Comparison of ENCODE assay signal across 27 mouse cellular contexts in genomic region chr4:104824381-104825077, GRCm38 (mm10). TPM values are rescaled to one million over a fixed set of nuclear protein-coding genes. Genes with fewer than 3 reads are reported as not detected.
DNase-seq lines count a peak whose midpoint lies in the region; ATAC-seq and TF ChIP-seq lines count a peak whose summit lies in the region.
"Had no signal": no experiment of that assay in that cellular context is flagged by ENCODE, and none has a peak within 500 bp of the region (broad histone marks: within the 10 kb centered on the region; RNA-seq: fewer than 3 reads in every experiment).

No protein-coding gene starts in this region.

- peaks cover 7% of the 10 kb centered on the region; the same call in 1 of the 2 replicates for H3K4me1 ChIP-seq in heart, embryonic 10.5 days
- H3K4me1 ChIP-seq in heart, embryonic 11.5 days (ENCODE audit: control insufficient read depth, insufficient read depth, low read length) = no peaks in the 10 kb centered on the region
- H3K4me1 ChIP-seq in liver, postnatal 0 days (ENCODE audit: insufficient read depth) = peaks cover 10% of the 10 kb centered on the region; the same call in 1 of the 2 replicates
- no peaks in the 10 kb centered on the region for H3K4me1 ChIP-seq in liver, embryonic 12.5 days
- H3K4me1 ChIP-seq in thymus, adult 2 months (replicated peaks; ENCODE audit: control insufficient read depth, insufficient read depth, low read length) = no peaks in the 10 kb centered on the region
- H3K4me1 ChIP-seq: embryonic facial prominence, embryonic 12.5 days; forebrain, embryonic 12.5 days; stomach, embryonic 15.5 days had no signal

- TF ChIP-seq POLR2A in thymus, adult 2 months (IDR thresholded peaks at IDR 0.05; ENCODE audit: control insufficient read depth, extremely low read depth, insufficient read depth, low read length, poor library complexity) = no peak

- no peaks in the 10 kb centered on the region for H3K9me3 ChIP-seq in heart, embryonic 10.5 days
- H3K9me3 ChIP-seq in heart, embryonic 11.5 days (replicated peaks; ENCODE audit: control insufficient read depth, low read length) = no peaks in the 10 kb centered on the region
- no peaks in the 10 kb centered on the region for H3K9me3 ChIP-seq in liver, postnatal 0 days (ENCODE audit: low read length)
- H3K9me3 ChIP-seq in liver, embryonic 12.5 days (replicated peaks) = no peaks in the 10 kb centered on the region
- H3K9me3 ChIP-seq: embryonic facial prominence, embryonic 12.5 days; forebrain, embryonic 12.5 days; heart, embryonic 13.5 days; midbrain, embryonic 10.5 days; stomach, embryonic 15.5 days had no signal

- H3K36me3 ChIP-seq in heart, embryonic 10.5 days = no peaks in the 10 kb centered on the region
- no peaks in the 10 kb centered on the region for H3K36me3 ChIP-seq in heart, embryonic 11.5 days (ENCODE audit: control insufficient read depth, insufficient read depth, low read length)
- peaks cover 11% of the 10 kb centered on the region for H3K36me3 ChIP-seq in liver, postnatal 0 days (replicated peaks; ENCODE audit: insufficient read depth, low read length)
- 0 out of 2 replicates have a peak, but pooled peaks cover 4% of the 10 kb centered on the region for H3K36me3 ChIP-seq in liver, embryonic 12.5 days
- no peaks in the 10 kb centered on the region for H3K36me3 ChIP-seq in thymus, adult 2 months (ENCODE audit: control insufficient read depth, insufficient read depth, low read length)
- H3K36me3 ChIP-seq: embryonic facial prominence, embryonic 12.5 days; forebrain, embryonic 12.5 days; heart, embryonic 13.5 days; midbrain, embryonic 10.5 days; stomach, embryonic 15.5 days had no signal

- H3K27me3 ChIP-seq in heart, embryonic 10.5 days (ENCODE audit: insufficient read depth, poor library complexity, severe bottlenecking) = no peaks in the 10 kb centered on the region; the same call in 1 of the 2 replicates
- no peaks in the 10 kb centered on the region for H3K27me3 ChIP-seq in heart, embryonic 11.5 days (ENCODE audit: control insufficient read depth, insufficient read depth, low read length)
- no peaks in the 10 kb centered on the region for H3K27me3 ChIP-seq in liver, postnatal 0 days (ENCODE audit: insufficient read depth, low read length)
- no peaks in the 10 kb centered on the region for H3K27me3 ChIP-seq in liver, embryonic 12.5 days (replicated peaks)
- no peaks in the 10 kb centered on the region for H3K27me3 ChIP-seq in thymus, adult 2 months (ENCODE audit: control insufficient read depth, insufficient read depth, low read length)
- H3K27me3 ChIP-seq: embryonic facial prominence, embryonic 12.5 days; forebrain, embryonic 12.5 days; heart, embryonic 13.5 days; stomach, embryonic 15.5 days had no signal

- H3K4me3 ChIP-seq in heart, embryonic 10.5 days = no peak overlapping the region
- no peak overlapping the region for H3K4me3 ChIP-seq in heart, embryonic 11.5 days (ENCODE audit: low read depth, low read length)
- H3K4me3 ChIP-seq in liver, postnatal 0 days (ENCODE audit: low read depth, low read length) = no peak overlapping the region
- H3K4me3 ChIP-seq in liver, embryonic 12.5 days = no peak overlapping the region
- no peak overlapping the region for H3K4me3 ChIP-seq in thymus, adult 2 months (ENCODE audit: control insufficient read depth, insufficient read depth, low read length)
- H3K4me3 ChIP-seq: embryonic facial prominence, embryonic 12.5 days; forebrain, embryonic 12.5 days; heart, embryonic 13.5 days; midbrain, embryonic 10.5 days; stomach, embryonic 15.5 days had no signal

- TF ChIP-seq EP300 in liver, postnatal 0 days (IDR thresholded peaks at IDR 0.05; ENCODE audit: low read depth) = peak; percentile 64

- no peak for TF ChIP-seq CTCF in liver, postnatal 0 days (IDR thresholded peaks at IDR 0.05; ENCODE audit: low read depth)
- no peak for TF ChIP-seq CTCF in thymus, adult 2 months (IDR thresholded peaks at IDR 0.05; ENCODE audit: borderline replicate concordance, control insufficient read depth, extremely low read depth, insufficient read depth, low read length, poor library complexity)

- no peak overlapping the region for H3K27ac ChIP-seq in heart, embryonic 10.5 days
- no peak overlapping the region for H3K27ac ChIP-seq in heart, embryonic 11.5 days (ENCODE audit: low read depth, low read length)
- H3K27ac ChIP-seq in liver, postnatal 0 days (ENCODE audit: low read depth) = peak overlapping the region; percentile 97
- no peak overlapping the region for H3K27ac ChIP-seq in liver, embryonic 12.5 days
- no peak overlapping the region for H3K27ac ChIP-seq in thymus, adult 2 months (ENCODE audit: control insufficient read depth, insufficient read depth, low read length)
- H3K27ac ChIP-seq: embryonic facial prominence, embryonic 12.5 days; forebrain, embryonic 12.5 days; heart, embryonic 13.5 days; liver, embryonic 14.5 days; macrophage; midbrain, embryonic 10.5 days; stomach, embryonic 15.5 days had no signal

- H3K9ac ChIP-seq in heart, embryonic 11.5 days (ENCODE audit: low read depth, low read length) = no peak overlapping the region
- no peak overlapping the region for H3K9ac ChIP-seq in liver, postnatal 0 days (replicated peaks)
- H3K9ac ChIP-seq in liver, embryonic 12.5 days = no peak overlapping the region
- H3K9ac ChIP-seq: embryonic facial prominence, embryonic 12.5 days; forebrain, embryonic 12.5 days; heart, embryonic 13.5 days; liver, embryonic 14.5 days; stomach, embryonic 15.5 days had no signal

- DNase-seq in heart, embryonic 10.5 days (ENCODE audit: low spot score) = peak; percentile 16
- peak; percentile 28 for DNase-seq in liver, postnatal 0 days
- peak; percentile 67 to 77 for DNase-seq in kidney, postnatal 25 days
- DNase-seq in thymus, adult 2 months = no peak
- no peak for DNase-seq in urinary bladder, postnatal 10 days (ENCODE audit: low spot score)
- DNase-seq: cerebellum, adult 2 months; cerebellum, postnatal 25 days; heart, postnatal 14 days; right cerebral cortex, adult 18-20 months; right cerebral cortex, postnatal 4 days; thymus, postnatal 36 days had no signal

- WGBS in heart, embryonic 10.5 days = 78% methylated on average over 7 of the region's 7 CpGs
- 75% methylated on average over 7 of the region's 7 CpGs for WGBS in heart, embryonic 11.5 days (ENCODE audit: insufficient replicate concordance)
- 54% methylated on average over 7 of the region's 7 CpGs for WGBS in liver, postnatal 0 days (ENCODE audit: insufficient replicate concordance)
- 59% methylated on average over 7 of the region's 7 CpGs for WGBS in liver, embryonic 12.5 days (ENCODE audit: insufficient replicate concordance)
- 81% methylated on average over 7 of the region's 7 CpGs for WGBS in thymus, adult 2 months

- no peak for ATAC-seq in heart, embryonic 11.5 days (replicated peaks; ENCODE audit: insufficient number of reproducible peaks, low FRiP score, low TSS enrichment)
- peak; percentile 82 for ATAC-seq in liver, postnatal 0 days
- ATAC-seq in liver, embryonic 12.5 days = no peak
- ATAC-seq: CD4-positive, CD25-positive, alpha-beta regulatory T cell, adult 4 months; lung, postnatal 0 days had no signal

- no peak overlapping the region for H3K4me2 ChIP-seq in heart, embryonic 11.5 days
- no peak overlapping the region for H3K4me2 ChIP-seq in liver, postnatal 0 days (ENCODE audit: low read depth, low read length)
- no peak overlapping the region for H3K4me2 ChIP-seq in liver, embryonic 12.5 days
- H3K4me2 ChIP-seq: embryonic facial prominence, embryonic 12.5 days; forebrain, embryonic 12.5 days; heart, embryonic 13.5 days; stomach, embryonic 15.5 days had no signal

RNA-seq across cellular contexts. Expression of gene Gm17662, which starts 32.6 kb away (rescaled TPM):
- polyA plus RNA-seq in heart, embryonic 10.5 days (2016; fragmentation: Nextera tagmentation; extraction: Ambion mirVana) = not detected in 2 replicates
- polyA plus RNA-seq in heart, embryonic 11.5 days (2014; fragmentation: Nextera tagmentation; extraction: Ambion mirVana) = not detected in 2 replicates
- not detected in 2 replicates for polyA plus RNA-seq in liver, postnatal 0 days (2015; fragmentation: Nextera tagmentation; extraction: Ambion mirVana)
- polyA plus RNA-seq in liver, embryonic 12.5 days (2016; fragmentation: Nextera tagmentation; extraction: Ambion mirVana) = not detected in 2 replicates
- polyA plus RNA-seq in thymus, adult 2 months (2012; rRNA removed) = not detected in 2 replicates
- polyA plus RNA-seq: CD4-positive, CD25-positive, alpha-beta regulatory T cell, adult 4 months; cerebellum, adult 2 months; embryonic facial prominence, embryonic 12.5 days; forebrain, embryonic 12.5 days; gonadal fat pad, adult 2 months; heart, embryonic 13.5 days; hindbrain, embryonic 11.5 days; limb, embryonic 11.5 days; liver, embryonic 14.5 days; lung, postnatal 0 days; macrophage; midbrain, embryonic 10.5 days; midbrain, postnatal 0 days; neural tube, embryonic 14.5 days; stomach, embryonic 15.5 days had no signal

RNA-seq across cellular contexts. Expression of gene C8a, which starts 51.7 kb away (rescaled TPM):
- 0.14 and 1.1 TPM in 2 replicates for polyA plus RNA-seq in heart, embryonic 10.5 days (2016; fragmentation: Nextera tagmentation; extraction: Ambion mirVana)
- 0.36 TPM in 1 of 2 replicates, not detected in the other for polyA plus RNA-seq in heart, embryonic 11.5 days (2014; fragmentation: Nextera tagmentation; extraction: Ambion mirVana)
- polyA plus RNA-seq in liver, postnatal 0 days (2015; fragmentation: Nextera tagmentation; extraction: Ambion mirVana) = 31.1 and 33.1 TPM in 2 replicates
- 7.3 and 7.4 TPM in 2 replicates for polyA plus RNA-seq in liver, embryonic 12.5 days (2016; fragmentation: Nextera tagmentation; extraction: Ambion mirVana)
- 0.09 TPM in 1 of 2 replicates, not detected in the other for polyA plus RNA-seq in thymus, adult 2 months (2012; rRNA removed)
- polyA plus RNA-seq: CD4-positive, CD25-positive, alpha-beta regulatory T cell, adult 4 months; embryonic facial prominence, embryonic 12.5 days; forebrain, embryonic 12.5 days; heart, embryonic 13.5 days; hindbrain, embryonic 11.5 days; limb, embryonic 11.5 days; lung, postnatal 0 days; macrophage; midbrain, embryonic 10.5 days; neural tube, embryonic 14.5 days had no signal

RNA-seq across cellular contexts. Expression of gene C8b, which starts 58.4 kb away (rescaled TPM):
- 0.31 TPM in 1 of 2 replicates, not detected in the other for polyA plus RNA-seq in heart, embryonic 10.5 days (2016; fragmentation: Nextera tagmentation; extraction: Ambion mirVana)
- 0.11 TPM in 1 of 2 replicates, not detected in the other for polyA plus RNA-seq in heart, embryonic 11.5 days (2014; fragmentation: Nextera tagmentation; extraction: Ambion mirVana)
- 79.2 and 81.8 TPM in 2 replicates for polyA plus RNA-seq in liver, postnatal 0 days (2015; fragmentation: Nextera tagmentation; extraction: Ambion mirVana)
- polyA plus RNA-seq in liver, embryonic 12.5 days (2016; fragmentation: Nextera tagmentation; extraction: Ambion mirVana) = 5.3 and 5.7 TPM in 2 replicates
- 0.15 TPM in 1 of 2 replicates, not detected in the other for polyA plus RNA-seq in thymus, adult 2 months (2012; rRNA removed)
- polyA plus RNA-seq: CD4-positive, CD25-positive, alpha-beta regulatory T cell, adult 4 months; cerebellum, adult 2 months; forebrain, embryonic 12.5 days; gonadal fat pad, adult 2 months; hindbrain, embryonic 11.5 days; limb, embryonic 11.5 days; lung, postnatal 0 days; macrophage had no signal

Comparison
In these comparisons a context has a peak if more than half of its experiments do, and no peak if none do; other contexts are left out.
1. RNA of gene C8b, which starts 58.4 kb away (polyA plus RNA-seq): 79.2 to 81.8 TPM in liver, postnatal 0 days; 5.3 to 5.7 TPM in liver, embryonic 12.5 days, 0.31 TPM in heart, embryonic 10.5 days, 0.11 TPM in heart, embryonic 11.5 days and 0.15 TPM in thymus, adult 2 months; every median in the first group is over 10 times any median in the second.
2. DNase-seq: peak in heart, embryonic 10.5 days (single experiment), liver, postnatal 0 days (single experiment) and kidney, postnatal 25 days (2 of 2); none in thymus, adult 2 months (single experiment) and urinary bladder, postnatal 10 days (single experiment).